Mouse (Mus musculus): Measurements from ENCODE around the gene Tmem221.

DNA sequence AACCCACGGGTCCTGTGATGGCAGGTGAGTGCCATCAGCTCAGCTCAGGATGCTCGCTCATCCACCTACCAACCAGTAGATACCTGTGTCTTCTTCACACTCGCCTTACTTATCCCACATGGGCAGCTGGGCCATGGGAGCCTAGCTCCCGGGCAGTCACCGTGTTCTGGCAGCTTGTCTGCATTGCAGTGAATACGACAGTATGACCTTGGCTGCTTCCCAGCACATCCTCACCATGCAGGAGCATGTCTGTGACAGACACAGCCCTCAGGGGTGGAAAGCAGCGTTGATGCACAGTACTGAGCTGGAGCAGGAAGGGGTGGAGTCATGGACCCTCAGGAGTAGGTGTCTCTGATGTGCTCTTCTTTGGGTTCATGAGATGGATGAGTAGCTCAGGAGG lies 15.8 kb upstream of the Tmem221 start:
- no peak for TF ChIP-seq CTCF (IDR thresholded peaks at IDR 0.05; ENCODE audit: low read depth)
- no peak for TF ChIP-seq EP300 (IDR thresholded peaks at IDR 0.05; ENCODE audit: low read depth)

Measured in heart, postnatal 0 days (tissue).